Mouse (Mus musculus) liver, postnatal 0 days (tissue): Measurements from ENCODE around the gene Tspear.

Experiments
- CTCF ChIP-seq: sonication (generic); IDR thresholded peaks from 2 replicates; pipeline ENCODE4 v1.5.1; 2016; ENCODE audit warnings: antibody characterized with exemption, low read depth
- EP300 ChIP-seq: IDR thresholded peaks from 2 replicates; pipeline ENCODE4 v1.6.1; 2016; ENCODE audit warnings: antibody characterized with exemption, low read depth, mild to moderate bottlenecking

DNA sequence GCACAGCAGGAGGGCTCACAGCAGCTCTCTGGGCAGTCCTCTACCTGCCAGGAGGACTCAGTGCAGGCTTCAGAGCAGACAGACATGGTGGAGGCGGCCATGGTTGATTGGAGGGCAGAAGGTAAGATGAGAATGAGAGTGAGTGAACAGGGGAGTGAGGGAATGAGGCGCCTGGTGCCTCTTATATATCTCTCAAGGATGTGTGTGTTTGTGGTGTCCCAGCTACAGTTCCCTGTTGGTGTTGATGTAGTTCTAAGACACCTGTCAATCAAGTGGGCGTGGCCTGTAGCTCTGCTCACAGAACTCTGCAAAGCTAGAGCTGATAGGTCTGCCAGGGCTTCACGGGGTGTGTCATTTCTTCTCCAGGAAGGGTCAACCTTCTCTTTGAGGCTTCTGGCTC is 10.8 kb downstream of the Tspear start, which contains the start of gene Gm9508:
- no peak for TF ChIP-seq CTCF
- TF ChIP-seq EP300 = no peak
